Mouse (Mus musculus): ENCODE measurements at regions not wholly inside any gene's neighbourhood (a gene's known extent, or its start where the extent isn't known, plus 50 kb on each side); places are given as distances from the start of the nearest gene placed in this dataset.

DNA sequence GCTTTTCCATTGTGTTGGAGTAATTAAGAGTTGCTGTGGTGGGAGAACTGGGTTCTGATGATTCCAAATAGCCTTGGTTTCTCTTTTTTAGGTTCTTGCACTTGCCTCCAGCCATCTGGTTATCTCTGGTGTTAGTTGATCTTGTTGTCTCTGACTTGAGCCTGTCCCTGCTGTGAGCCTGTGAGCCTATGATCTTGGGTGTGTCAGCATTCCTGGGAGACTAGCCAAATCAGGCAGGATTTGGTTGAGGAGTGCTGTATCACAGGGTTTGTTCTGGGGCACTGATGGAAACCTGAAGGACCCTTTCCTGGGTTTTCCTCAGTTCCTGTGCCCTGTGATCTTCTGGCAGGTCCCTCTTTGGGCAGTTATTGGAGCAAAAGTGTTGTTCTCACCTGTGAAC lies 406.8 kb upstream of the Ppp6c start:
- H3K4me1 ChIP-seq (ENCODE audit: insufficient read depth) = no peaks in the 10 kb centered on the region
- ATAC-seq = no peak
- H3K36me3 ChIP-seq (ENCODE audit: insufficient read depth) = no peaks in the 10 kb centered on the region
- H3K4me2 ChIP-seq (ENCODE audit: low read depth) = no peak overlapping the region
- DNase-seq = no peak
- no peak overlapping the region for H3K27ac ChIP-seq (ENCODE audit: low read depth, low read length)
- TF ChIP-seq CTCF (IDR thresholded peaks at IDR 0.05; ENCODE audit: low read depth) = no peak
- H3K4me3 ChIP-seq (ENCODE audit: low read depth, low read length) = no peak overlapping the region
- H3K9ac ChIP-seq = no peak overlapping the region
- no peaks in the 10 kb centered on the region for H3K9me3 ChIP-seq (ENCODE audit: low read length)
- no peaks in the 10 kb centered on the region for H3K27me3 ChIP-seq (ENCODE audit: insufficient read depth, low read length)

- Histone ChIP-seq H3K4me1 (ENCODE audit: insufficient read depth) (no peaks in the 10 kb centered on the region), H3K4me2 (ENCODE audit: low read depth) (no peak overlapping the region), H3K27me3 (ENCODE audit: insufficient read depth, low read length) (no peaks in the 10 kb centered on the region), H3K36me3 (ENCODE audit: insufficient read depth) (no peaks in the 10 kb centered on the region), H3K9ac (no peak overlapping the region), H3K9me3 (ENCODE audit: low read length) (no peaks in the 10 kb centered on the region), H3K4me3 (ENCODE audit: low read depth, low read length) (no peak overlapping the region), H3K27ac (ENCODE audit: low read depth, low read length) (no peak overlapping the region)
- TF ChIP-seq CTCF (IDR thresholded peaks at IDR 0.05; ENCODE audit: low read depth) = no peak
- DNase-seq = no peak
- WGBS = 80% methylated on average over 10 of the region's 10 CpGs
- ATAC-seq = no peak
These were observed 388.0 kb upstream of the Ppp6c start for GRCm38 (mm10) chr2:39614221-39614620.

DNA sequence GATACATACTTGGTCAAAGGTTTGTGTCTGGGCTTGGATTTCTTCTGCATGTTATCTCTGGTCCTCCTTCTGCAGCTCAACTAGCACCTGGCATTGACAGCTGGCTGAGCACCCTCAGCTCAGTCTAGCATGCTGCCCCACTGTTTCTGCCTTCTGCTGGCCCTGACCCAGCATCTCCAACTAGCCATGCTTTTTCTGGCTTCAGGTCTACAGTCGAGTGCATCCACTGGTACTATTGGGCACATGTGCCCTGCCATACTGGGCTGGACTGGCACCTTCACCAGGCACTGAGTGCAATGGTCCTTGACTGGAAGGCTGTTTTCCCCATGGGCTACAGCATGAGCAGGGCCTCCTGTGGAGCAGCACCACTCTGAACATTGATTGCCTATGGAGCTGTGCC lies 386.6 kb upstream of the Ppp6c start:
- no peaks in the 10 kb centered on the region for H3K9me3 ChIP-seq (ENCODE audit: low read length)
- ATAC-seq (peak; percentile 36), DNase-seq (peak; percentile 7)
- H3K4me2 ChIP-seq (ENCODE audit: low read depth) = no peak overlapping the region
- no peak overlapping the region for H3K9ac ChIP-seq
- H3K4me1 ChIP-seq (ENCODE audit: insufficient read depth) = no peaks in the 10 kb centered on the region
- no peak overlapping the region for H3K27ac ChIP-seq (ENCODE audit: low read depth, low read length)
- TF ChIP-seq CTCF (IDR thresholded peaks at IDR 0.05; ENCODE audit: low read depth) = no peak
- no peak overlapping the region for H3K4me3 ChIP-seq (ENCODE audit: low read depth, low read length)
- 64% methylated on average over 1 of the region's 1 CpGs for WGBS
- H3K36me3 ChIP-seq (ENCODE audit: insufficient read depth) = no peaks in the 10 kb centered on the region
- no peaks in the 10 kb centered on the region for H3K27me3 ChIP-seq (ENCODE audit: insufficient read depth, low read length)

- Histone ChIP-seq H3K4me2 (ENCODE audit: low read depth) (no peak overlapping the region), H3K27ac (ENCODE audit: low read depth, low read length) (no peak overlapping the region), H3K9me3 (ENCODE audit: low read length) (no peaks in the 10 kb centered on the region), H3K27me3 (ENCODE audit: insufficient read depth, low read length) (no peaks in the 10 kb centered on the region), H3K4me1 (ENCODE audit: insufficient read depth) (no peaks in the 10 kb centered on the region), H3K4me3 (ENCODE audit: low read depth, low read length) (no peak overlapping the region), H3K36me3 (ENCODE audit: insufficient read depth) (no peaks in the 10 kb centered on the region), H3K9ac (no peak overlapping the region)
- DNase-seq (peak; percentile 50), ATAC-seq (peak; percentile 71; the same call in 1 of the 2 replicates)
- WGBS = 60% methylated on average over 2 of the region's 2 CpGs
- TF ChIP-seq CTCF (IDR thresholded peaks at IDR 0.05; ENCODE audit: low read depth) = peak; percentile 61
These were observed 386.0 kb upstream of the Ppp6c start for GRCm38 (mm10) chr2:39612236-39612635.

DNA sequence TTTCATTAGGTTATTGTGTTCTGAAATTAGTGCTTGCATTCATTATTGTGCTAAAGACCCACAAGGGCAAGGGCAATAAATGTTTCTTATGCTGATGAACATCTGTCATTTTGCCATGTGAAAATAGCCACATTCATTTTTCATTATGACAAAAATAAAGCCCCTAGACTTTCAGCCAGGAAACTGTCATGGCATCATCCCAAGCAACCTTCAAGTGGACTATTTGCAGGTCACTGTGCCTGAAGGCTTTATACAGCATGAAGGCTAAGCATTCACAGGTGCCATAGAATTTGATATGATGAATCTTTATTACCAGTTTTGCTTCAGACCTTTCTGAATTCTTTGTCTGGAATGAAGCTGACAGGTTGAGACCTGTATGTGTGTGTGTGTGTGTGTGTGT lies 376.0 kb upstream of the Ppp6c start:
- DNase-seq = no peak
- no peak for ATAC-seq

GRCm38 (mm10) chr2:39558193-39558592 lies 331.9 kb upstream of the Ppp6c start:
- Histone ChIP-seq H3K27me3 (ENCODE audit: insufficient read depth, low read length) (no peaks in the 10 kb centered on the region), H3K9me3 (ENCODE audit: low read length) (no peaks in the 10 kb centered on the region), H3K4me1 (ENCODE audit: insufficient read depth) (no peaks in the 10 kb centered on the region), H3K27ac (ENCODE audit: low read depth, low read length) (no peak overlapping the region), H3K36me3 (ENCODE audit: insufficient read depth) (no peaks in the 10 kb centered on the region), H3K4me2 (ENCODE audit: low read depth) (no peak overlapping the region), H3K4me3 (ENCODE audit: low read depth, low read length) (no peak overlapping the region), H3K9ac (no peak overlapping the region)
- ATAC-seq = no peak
- no peak for TF ChIP-seq CTCF (IDR thresholded peaks at IDR 0.05; ENCODE audit: low read depth)
- no peak for DNase-seq
- 67% methylated on average over 1 of the region's 1 CpGs for WGBS

More for the DNA sequence above, 376.0 kb upstream of the Ppp6c start:
- TF ChIP-seq CTCF (IDR thresholded peaks at IDR 0.05; ENCODE audit: low read depth) = no peak
- Histone ChIP-seq H3K9me3 (ENCODE audit: low read length) (no peaks in the 10 kb centered on the region), H3K27ac (ENCODE audit: low read depth, low read length) (no peak overlapping the region), H3K4me1 (ENCODE audit: insufficient read depth) (no peaks in the 10 kb centered on the region), H3K4me2 (ENCODE audit: low read depth) (no peak overlapping the region), H3K27me3 (ENCODE audit: insufficient read depth, low read length) (no peaks in the 10 kb centered on the region), H3K4me3 (ENCODE audit: low read depth, low read length) (no peak overlapping the region), H3K36me3 (ENCODE audit: insufficient read depth) (no peaks in the 10 kb centered on the region), H3K9ac (no peak overlapping the region)

- H3K9me3 ChIP-seq (ENCODE audit: low read length) = no peaks in the 10 kb centered on the region
- H3K36me3 ChIP-seq (ENCODE audit: insufficient read depth) = no peaks in the 10 kb centered on the region
- H3K4me3 ChIP-seq (ENCODE audit: low read depth, low read length) = no peak overlapping the region
- DNase-seq (no peak), ATAC-seq (no peak)
- WGBS = 95% methylated on average over 2 of the region's 2 CpGs
- no peak overlapping the region for H3K9ac ChIP-seq
- no peak for TF ChIP-seq CTCF (IDR thresholded peaks at IDR 0.05; ENCODE audit: low read depth)
- no peaks in the 10 kb centered on the region for H3K27me3 ChIP-seq (ENCODE audit: insufficient read depth, low read length)
- no peak overlapping the region for H3K27ac ChIP-seq (ENCODE audit: low read depth, low read length)
- no peak overlapping the region for H3K4me2 ChIP-seq (ENCODE audit: low read depth)
- no peaks in the 10 kb centered on the region for H3K4me1 ChIP-seq (ENCODE audit: insufficient read depth)
These were observed 281.7 kb upstream of the Ppp6c start for GRCm38 (mm10) chr2:39507984-39508383.

Measured in forebrain, postnatal 0 days (tissue).